Comparison of ENCODE assay signal across 1 mouse cellular context in genomic region chr7:24399256-24400081, GRCm38 (mm10).
A peak's percentile ranks its signal among the peaks of the same experiment; 100 is the strongest.
TF ChIP-seq lines count a peak whose summit lies in the region.

Gene Smg9, plus strand, starts transcription at chr7:24399619.

TF ChIP-seq in CH12.LX, 34 proteins besides CTCF, POLR2A, EP300 and RAD21 (continued from another document):
- TF ChIP-seq HCFC1 (IDR thresholded peaks at IDR 0.05; ENCODE audit: low read depth, low read length) (peak; percentile 80), E2F4 (IDR thresholded peaks at IDR 0.05; ENCODE audit: insufficient replicate concordance, low read depth, low read length) (peak; percentile 88; the same call in 1 of the 2 replicates), NELFE (IDR thresholded peaks at IDR 0.05; ENCODE audit: low read depth, low read length) (peak; percentile 80), ELF1 (IDR thresholded peaks at IDR 0.05; ENCODE audit: low read depth, low read length) (peak; percentile 96), POLR2AphosphoS2 (IDR thresholded peaks at IDR 0.05; ENCODE audit: low read depth, low read length) (peak; percentile 71; the same call in 1 of the 2 replicates), MAZ (IDR thresholded peaks at IDR 0.05; ENCODE audit: low read depth, low read length) (peak; percentile 70), KAT2A (IDR thresholded peaks at IDR 0.05; ENCODE audit: insufficient replicate concordance, low read length) (peak; percentile 72; the same call in 1 of the 2 replicates), SIN3A (IDR thresholded peaks at IDR 0.05; ENCODE audit: low read length) (peak; percentile 73), NRF1 (IDR thresholded peaks at IDR 0.05; ENCODE audit: low read depth, low read length) (peak; percentile 97), MAX (IDR thresholded peaks at IDR 0.05; ENCODE audit: low read length) (peak; percentile 85), JUN (IDR thresholded peaks at IDR 0.05; ENCODE audit: insufficient read depth, low read depth, low read length) (no peak; the same call in 1 of the 2 replicates), CHD2 (IDR thresholded peaks at IDR 0.05; ENCODE audit: low read length) (peak; percentile 24; the same call in 1 of the 2 replicates), UBTF (IDR thresholded peaks at IDR 0.05; ENCODE audit: low read depth, low read length) (no peak), ETS1 (conservative IDR thresholded peaks at IDR 0.05; ENCODE audit: low read depth, low read length) (peak; percentile 24; the same call in 1 of the 2 replicates), TCF12 (IDR thresholded peaks at IDR 0.05; ENCODE audit: low read depth, low read length) (no peak; the same call in 1 of the 2 replicates)
